Comparison of ENCODE assay signal across 9 mouse cellular contexts in the genomic region with DNA sequence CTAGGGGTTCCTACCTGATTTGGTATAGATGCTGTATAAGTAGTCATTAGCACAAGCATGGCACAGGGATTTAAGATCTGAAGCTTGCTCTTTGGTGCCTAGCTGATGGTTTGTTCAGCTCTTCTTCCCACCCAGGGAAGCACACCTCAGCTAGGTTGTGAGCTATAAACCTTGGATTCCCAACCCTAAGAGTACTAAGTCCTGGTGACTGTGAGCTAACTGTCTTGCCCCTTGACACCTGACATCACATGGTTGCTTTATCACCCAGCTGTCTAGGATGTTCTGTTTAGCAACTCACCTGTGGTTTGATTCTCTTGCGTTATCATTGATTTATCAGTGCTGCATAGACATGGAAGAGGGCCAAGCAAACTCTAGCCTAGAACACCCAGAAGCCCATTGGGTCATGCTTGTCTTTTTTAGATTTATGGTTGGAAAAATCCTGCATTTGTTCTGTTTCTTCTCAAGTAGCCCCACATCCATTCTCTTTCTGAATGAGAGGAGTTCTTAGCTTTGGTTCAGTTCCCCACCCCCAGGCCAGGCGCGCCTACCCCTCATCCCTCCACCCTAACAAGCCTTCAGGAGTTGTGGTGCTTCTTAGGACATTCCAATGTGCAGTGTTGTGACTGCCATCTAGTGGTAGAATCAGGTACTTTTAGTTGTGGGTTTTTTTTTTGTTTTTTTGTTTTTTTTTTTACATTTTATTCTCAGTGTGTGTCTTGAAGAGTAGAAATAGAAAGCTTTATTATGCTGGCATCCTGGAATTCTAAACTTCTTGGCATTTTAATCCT.
A peak's percentile ranks its signal among the peaks of the same experiment; 100 is the strongest.
DNase-seq lines count a peak whose midpoint lies in the region; ATAC-seq and TF ChIP-seq lines count a peak whose summit lies in the region.
"Had no signal": no experiment of that assay in that cellular context is flagged by ENCODE, and none has a peak within 500 bp of the region (broad histone marks: within the 10 kb centered on the region; RNA-seq: fewer than 3 reads in every experiment).

No protein-coding gene starts in this region.

- no peak overlapping the region for H3K4me3 ChIP-seq in hindbrain, postnatal 0 days (ENCODE audit: low read length)
- no peak overlapping the region for H3K4me3 ChIP-seq in hindbrain, embryonic 16.5 days (ENCODE audit: low read length)
- H3K4me3 ChIP-seq: limb, embryonic 15.5 days had no signal

- no peaks in the 10 kb centered on the region for H3K36me3 ChIP-seq in hindbrain, postnatal 0 days (ENCODE audit: insufficient read depth, low read length)
- no peaks in the 10 kb centered on the region for H3K36me3 ChIP-seq in hindbrain, embryonic 16.5 days (ENCODE audit: control insufficient read depth, insufficient read depth, low read length)
- H3K36me3 ChIP-seq: limb, embryonic 15.5 days had no signal

- H3K4me1 ChIP-seq in hindbrain, postnatal 0 days (ENCODE audit: insufficient read depth, low read length) = no peaks in the 10 kb centered on the region
- H3K4me1 ChIP-seq in hindbrain, embryonic 16.5 days (ENCODE audit: control insufficient read depth, insufficient read depth, low read depth, low read length) = no peaks in the 10 kb centered on the region
- H3K4me1 ChIP-seq: limb, embryonic 15.5 days had no signal

- no peaks in the 10 kb centered on the region for H3K27me3 ChIP-seq in hindbrain, postnatal 0 days (ENCODE audit: insufficient read depth, low read length)
- no peaks in the 10 kb centered on the region for H3K27me3 ChIP-seq in hindbrain, embryonic 16.5 days (replicated peaks; ENCODE audit: control insufficient read depth, insufficient read depth, low read length)
- H3K27me3 ChIP-seq: limb, embryonic 15.5 days had no signal

- peak; percentile 72 for DNase-seq in hindbrain, postnatal 0 days (ENCODE audit: low spot score)
- DNase-seq in urinary bladder, postnatal 14 days (ENCODE audit: low spot score) = peak; percentile 21
- no peak for DNase-seq in urinary bladder, postnatal 36 days (ENCODE audit: low spot score in 2 of 2)
- DNase-seq in embryo, embryonic 11 days = peak; percentile 72
- peak; percentile 44 for DNase-seq in kidney, postnatal 4 days
- DNase-seq in gastrocnemius, adult 18-20 months (ENCODE audit: low spot score) = no peak
- no peak for DNase-seq in spleen, adult 12 weeks (ENCODE audit: low spot score)

- 0 out of 2 replicates have a peak, but pooled peaks have one; percentile 53 for ATAC-seq in hindbrain, postnatal 0 days
- ATAC-seq in hindbrain, embryonic 16.5 days = no peak

- WGBS in hindbrain, postnatal 0 days = 50% methylated on average over 3 of the region's 3 CpGs
- 46% methylated on average over 3 of the region's 3 CpGs for WGBS in hindbrain, embryonic 16.5 days

- no peak overlapping the region for H3K9ac ChIP-seq in hindbrain, postnatal 0 days (replicated peaks; ENCODE audit: low read length)
- no peak overlapping the region for H3K9ac ChIP-seq in hindbrain, embryonic 16.5 days (ENCODE audit: low read depth, low read length)
- H3K9ac ChIP-seq: limb, embryonic 15.5 days had no signal

- no peaks in the 10 kb centered on the region for H3K9me3 ChIP-seq in hindbrain, postnatal 0 days (ENCODE audit: low read length)
- H3K9me3 ChIP-seq in hindbrain, embryonic 16.5 days (ENCODE audit: control insufficient read depth, low read length) = no peaks in the 10 kb centered on the region
- H3K9me3 ChIP-seq: limb, embryonic 15.5 days had no signal

- no peak overlapping the region for H3K27ac ChIP-seq in hindbrain, postnatal 0 days
- no peak overlapping the region for H3K27ac ChIP-seq in hindbrain, embryonic 16.5 days (ENCODE audit: low read depth, low read length)
- H3K27ac ChIP-seq: limb, embryonic 15.5 days had no signal

- H3K4me2 ChIP-seq in hindbrain, postnatal 0 days (ENCODE audit: low read depth, low read length) = no peak overlapping the region
- no peak overlapping the region for H3K4me2 ChIP-seq in hindbrain, embryonic 16.5 days (ENCODE audit: low read length)
- H3K4me2 ChIP-seq: limb, embryonic 15.5 days had no signal

- peak; percentile 85 for TF ChIP-seq CTCF in hindbrain, postnatal 0 days (IDR thresholded peaks at IDR 0.05; ENCODE audit: low read depth)

Comparison
In these comparisons a context has a peak if more than half of its experiments do, and no peak if none do; other contexts are left out.
1. DNase-seq: peak in hindbrain, postnatal 0 days (single experiment), urinary bladder, postnatal 14 days (single experiment), embryo, embryonic 11 days (single experiment) and kidney, postnatal 4 days (2 of 2); none in urinary bladder, postnatal 36 days (0 of 2), gastrocnemius, adult 18-20 months (single experiment) and spleen, adult 12 weeks (single experiment).